Mouse (Mus musculus) gastrocnemius, adult 2 months (tissue): ENCODE data around the gene Gm20532. TPM values are rescaled to one million over a fixed set of nuclear protein-coding genes. Genes with fewer than 3 reads are reported as not detected.
A peak's percentile ranks its signal among the peaks of the same experiment; 100 is the strongest.

Source experiments
- DNase-seq: peaks from one replicate; pipeline ENCODE4 v3.0.0; 2022
- H3K27ac ChIP-seq: fragments of 200-600 bp; 2 replicates; pipeline ENCODE4 v1.8.1; 2022; ENCODE audit warnings: mild to moderate bottlenecking
- H3K4me3 ChIP-seq: fragments of 200-600 bp; 2 replicates; pipeline ENCODE4 v1.8.1; 2022; ENCODE audit warnings: mild to moderate bottlenecking, moderate library complexity
- CTCF ChIP-seq: fragments of 200-600 bp; IDR thresholded peaks from 2 replicates; pipeline ENCODE4 v1.8.1; 2022; ENCODE audit warnings: antibody characterized with exemption, mild to moderate bottlenecking, moderate library complexity
- intact Hi-C: fragments of 180-260 bp; cut with DNase I; formaldehyde crosslinking; loops from one replicate; pipeline ENCODE4 v1.15.1; 2025
- total RNA-seq, 2 experiments: library from RNA; stranded (reverse); gene quantifications; 2 replicates each; pipeline ENCODE4 v1.2.3; 2021

The Gm20532 gene
- total RNA-seq, 2 experiments from 2014 or later = not detected

- intact Hi-C loops = no loop called here
- TF ChIP-seq CTCF = no peak
- DNase-seq = no peak
- no peak overlapping the region for H3K27ac ChIP-seq
- H3K4me3 ChIP-seq = no peak overlapping the region
Measured at GRCm38 (mm10) chr2:26617331-26617730, 30.9 kb downstream of the Gm20532 start.

- no peak overlapping the region for H3K4me3 ChIP-seq
- no peak for TF ChIP-seq CTCF
- no peak for DNase-seq
- H3K27ac ChIP-seq = no peak overlapping the region
- intact Hi-C loops = no loop called here
Measured at GRCm38 (mm10) chr2:26617928-26618327, 31.5 kb downstream of the Gm20532 start.

DNA sequence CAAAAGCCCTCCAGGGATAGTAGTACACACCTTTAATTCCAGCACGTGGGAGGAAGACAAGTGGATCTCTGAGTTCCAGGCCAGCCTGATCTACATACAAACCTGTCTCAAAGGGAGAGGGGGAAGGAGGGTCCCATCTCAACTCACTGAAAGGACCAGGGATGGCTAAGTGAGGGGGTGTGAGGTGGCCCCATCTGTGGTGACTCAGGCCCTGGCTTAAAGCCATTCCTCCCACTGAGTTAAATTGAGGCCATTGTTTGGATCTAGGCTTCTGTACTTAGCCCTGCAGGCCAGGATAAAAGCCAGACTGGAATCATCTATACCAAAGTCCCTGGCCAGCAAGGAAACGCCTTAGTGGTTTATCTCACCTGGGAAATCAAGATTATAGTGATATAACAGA, 34.8 kb downstream of the Gm20532 start:
- DNase-seq = no peak
- TF ChIP-seq CTCF = no peak
- H3K4me3 ChIP-seq = no peak overlapping the region
- no peak overlapping the region for H3K27ac ChIP-seq
- intact Hi-C loops = no loop called here

DNA sequence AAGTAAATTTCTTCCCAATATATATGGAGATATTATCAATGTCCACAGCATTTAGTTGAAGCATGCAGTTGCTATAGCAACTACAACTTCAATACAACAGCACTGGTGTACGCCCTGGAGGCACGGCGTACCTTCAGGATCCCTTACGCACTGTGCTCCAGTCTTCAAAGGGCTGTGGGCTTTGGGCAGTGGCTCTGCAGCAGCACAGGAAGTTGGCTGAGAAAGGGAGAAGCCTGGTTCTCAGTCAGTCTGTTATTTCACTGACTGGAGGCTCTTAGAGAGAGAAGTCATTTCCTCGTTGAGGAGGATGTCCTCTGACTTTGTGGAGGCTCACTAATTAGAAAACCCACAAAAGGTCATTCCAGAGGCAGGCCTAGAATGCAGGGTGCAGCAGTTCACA, 36.5 kb downstream of the Gm20532 start:
- TF ChIP-seq CTCF = no peak
- no peak overlapping the region for H3K27ac ChIP-seq
- DNase-seq = no peak
- intact Hi-C loops = no loop called here
- no peak overlapping the region for H3K4me3 ChIP-seq

- H3K4me3 ChIP-seq = no peak overlapping the region
- TF ChIP-seq CTCF = no peak
- no peak overlapping the region for H3K27ac ChIP-seq
- intact Hi-C loops = no loop called here
- DNase-seq = no peak
Measured at GRCm38 (mm10) chr2:26625419-26625818, 39.0 kb downstream of the Gm20532 start.

DNA sequence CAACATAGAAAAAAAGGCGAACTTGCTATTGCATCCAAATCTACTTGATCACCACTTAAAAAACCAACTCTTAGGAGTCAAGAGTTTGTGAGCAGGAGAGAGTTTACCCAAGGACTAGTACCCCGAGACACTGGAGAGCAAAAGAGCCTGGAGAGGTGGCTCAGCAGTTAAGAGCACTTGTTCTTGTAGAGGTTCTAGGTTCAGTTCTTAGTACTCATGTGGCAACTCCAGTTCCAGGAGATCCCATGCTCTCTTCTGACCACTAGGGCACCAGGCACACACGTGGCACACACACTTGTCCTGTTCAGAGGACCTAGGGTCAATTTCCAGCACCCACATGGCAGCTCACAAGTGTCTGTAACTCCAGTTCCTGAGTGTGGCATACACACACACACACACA, 39.6 kb downstream of the Gm20532 start:
- intact Hi-C loops = no loop called here
- TF ChIP-seq CTCF = no peak
- H3K4me3 ChIP-seq = no peak overlapping the region
- DNase-seq = no peak
- no peak overlapping the region for H3K27ac ChIP-seq

GRCm38 (mm10) chr2:26627921-26628739, 41.7 kb downstream of the Gm20532 start, which contains the start of gene Fam69b:
TSS of gene Fam69b (plus strand) at chr2:26628457.
- DNase-seq = peak; percentile 75
- H3K27ac ChIP-seq = peak within 1 kb of the TSS; percentile 58; the same call in 1 of the 2 replicates
- intact Hi-C loops = no loop called here
- no peak for TF ChIP-seq CTCF
- H3K4me3 ChIP-seq = peak within 1 kb of the TSS; percentile 82

- H3K27ac ChIP-seq = peak overlapping the region; percentile 58; the same call in 1 of the 2 replicates
Measured at GRCm38 (mm10) chr2:26628792-26629437, 42.5 kb downstream of the Gm20532 start.

GRCm38 (mm10) chr2:26632541-26633395, 46.3 kb downstream of the Gm20532 start:
- DNase-seq = no peak
- H3K27ac ChIP-seq = no peak overlapping the region
- H3K4me3 ChIP-seq = no peak overlapping the region
- intact Hi-C loops = no loop called here
- no peak for TF ChIP-seq CTCF

More at GRCm38 (mm10) chr2:26628792-26629437, 42.5 kb downstream of the Gm20532 start:
- peak overlapping the region; percentile 82 for H3K4me3 ChIP-seq
- DNase-seq = no peak
- intact Hi-C loops = no loop called here
- no peak for TF ChIP-seq CTCF

DNA sequence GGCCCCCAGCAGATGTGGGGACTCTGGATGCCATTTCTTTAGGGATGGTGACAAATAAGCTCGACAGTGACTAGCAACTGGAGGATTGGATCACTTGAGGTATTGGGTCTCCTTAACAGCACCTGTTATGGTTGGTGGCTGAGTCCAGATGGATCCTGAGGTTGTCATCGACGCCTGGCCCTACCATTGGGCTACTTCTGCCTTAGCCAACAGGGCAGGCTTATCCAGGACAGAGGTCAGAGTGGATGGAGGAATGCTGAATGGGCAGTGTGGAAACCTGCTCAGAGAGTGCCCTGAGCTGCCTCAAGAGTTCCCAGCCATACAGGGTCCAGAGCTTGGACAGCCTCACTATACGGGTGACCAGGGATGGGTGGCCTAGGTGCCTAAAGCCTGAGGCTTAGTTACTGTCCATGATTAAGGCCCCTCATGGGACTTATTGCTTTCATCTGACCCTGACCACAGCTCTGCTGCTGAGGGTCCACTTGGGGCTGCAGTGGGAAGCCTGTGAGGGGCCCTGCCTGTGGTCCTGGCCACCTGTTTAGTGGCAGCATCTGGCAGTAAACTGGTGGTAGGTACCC, 47.6 kb downstream of the Gm20532 start:
- intact Hi-C loops = no loop called here
- no peak for TF ChIP-seq CTCF
- DNase-seq = no peak
- H3K4me3 ChIP-seq = no peak overlapping the region
- no peak overlapping the region for H3K27ac ChIP-seq

DNA sequence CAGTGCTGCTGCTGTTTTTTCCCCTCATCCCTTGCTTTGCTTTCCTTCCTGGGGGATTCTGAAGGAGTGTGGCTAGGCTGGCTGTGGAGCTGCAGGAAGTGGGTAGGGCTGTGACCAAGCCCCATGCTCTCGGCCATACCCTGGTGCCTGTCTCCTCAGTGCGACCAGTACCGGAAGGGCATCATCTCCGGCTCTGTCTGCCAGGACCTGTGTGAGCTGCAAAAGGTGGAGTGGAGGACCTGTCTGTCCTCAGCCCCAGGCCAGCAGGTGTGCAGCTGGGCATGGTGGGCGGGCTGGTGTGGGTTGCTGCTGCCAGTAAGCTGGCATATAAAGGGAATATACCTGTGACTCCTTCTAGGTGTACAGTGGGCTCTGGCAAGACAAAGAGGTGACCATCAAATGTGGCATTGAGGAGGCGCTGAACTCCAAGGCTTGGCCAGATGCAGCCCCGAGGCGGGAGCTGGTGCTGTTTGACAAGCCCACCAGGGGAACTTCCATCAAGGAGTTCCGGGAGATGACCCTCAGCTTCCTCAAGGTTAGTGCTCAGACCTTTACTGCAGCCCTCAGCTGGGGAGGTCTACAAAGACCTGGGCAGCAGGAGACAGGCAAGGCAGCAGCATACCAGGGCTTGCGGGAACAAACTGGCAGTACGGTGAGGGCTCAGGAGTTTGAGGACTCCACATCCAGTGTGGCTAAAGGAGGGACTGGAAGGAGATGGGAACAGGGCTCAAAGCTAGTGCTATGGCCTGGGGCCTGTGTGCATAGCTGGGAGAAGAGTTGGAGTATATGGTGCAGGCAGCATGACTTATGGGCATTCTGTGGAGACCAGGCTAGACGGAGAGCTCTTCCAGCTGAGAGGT, 48.4 kb downstream of the Gm20532 start:
- Histone ChIP-seq H3K4me3 (no peak overlapping the region), H3K27ac (no peak overlapping the region)
- no peak for DNase-seq
- intact Hi-C loops = no loop called here
- no peak for TF ChIP-seq CTCF
